Mouse (Mus musculus) neural tube, embryonic 13.5 days (tissue): ENCODE measurements at regions not wholly inside any gene's neighbourhood (a gene's known extent, or its start where the extent isn't known, plus 50 kb on each side); places are given as distances from the start of the nearest gene placed in this dataset.

ENCODE experiments used
- ATAC-seq: fragments of 200-750 bp; cut with Nextera tagmentation; 2 replicates; pipeline ENCODE4 v1.8.0; 2017; ENCODE audit warnings: low read depth, mild to moderate bottlenecking, moderate TSS enrichment, moderate library complexity
- H3K27ac ChIP-seq: fragments of 300-500 bp; sonication (generic); replicated peaks from 2 replicates; pipeline ENCODE4 v1.5.1; 2015; ENCODE audit warnings: moderate library complexity, mild to moderate bottlenecking, inconsistent platforms
- H3K27me3 ChIP-seq: fragments of 300-500 bp; sonication (generic); 2 replicates; pipeline ENCODE4 v1.6.1; 2015; ENCODE audit warnings: mild to moderate bottlenecking, inconsistent platforms
- H3K36me3 ChIP-seq: fragments of 300-500 bp; sonication (generic); 2 replicates; pipeline ENCODE4 v1.6.1; 2015; ENCODE audit warnings: mild to moderate bottlenecking, inconsistent platforms
- H3K4me1 ChIP-seq: fragments of 300-500 bp; sonication (generic); replicated peaks from 2 replicates; pipeline ENCODE4 v1.6.1; 2015; ENCODE audit warnings: inconsistent platforms
- H3K4me2 ChIP-seq: fragments of 300-500 bp; sonication (generic); 2 replicates; pipeline ENCODE4 v1.6.1; 2015; ENCODE audit warnings: inconsistent platforms, mild to moderate bottlenecking, moderate library complexity
- H3K4me3 ChIP-seq: fragments of 300-500 bp; sonication (generic); 2 replicates; pipeline ENCODE4 v1.5.1; 2015; ENCODE audit warnings: mild to moderate bottlenecking, inconsistent platforms
- H3K9ac ChIP-seq: fragments of 300-500 bp; sonication (generic); 2 replicates; pipeline ENCODE4 v1.6.1; 2015; ENCODE audit warnings: moderate library complexity, mild to moderate bottlenecking, inconsistent platforms
- H3K9me3 ChIP-seq: fragments of 300-500 bp; sonication (generic); 2 replicates; pipeline ENCODE4 v1.6.1; 2016; ENCODE audit warnings: inconsistent platforms
- WGBS: fragments of 180-500 bp; shearing (Covaris S2); methylation state at CpG from one replicate; pipeline ENCODE4 v1.1.7; 2015; 5-methylcytosine and 5-hydroxymethylcytosine counted together

DNA sequence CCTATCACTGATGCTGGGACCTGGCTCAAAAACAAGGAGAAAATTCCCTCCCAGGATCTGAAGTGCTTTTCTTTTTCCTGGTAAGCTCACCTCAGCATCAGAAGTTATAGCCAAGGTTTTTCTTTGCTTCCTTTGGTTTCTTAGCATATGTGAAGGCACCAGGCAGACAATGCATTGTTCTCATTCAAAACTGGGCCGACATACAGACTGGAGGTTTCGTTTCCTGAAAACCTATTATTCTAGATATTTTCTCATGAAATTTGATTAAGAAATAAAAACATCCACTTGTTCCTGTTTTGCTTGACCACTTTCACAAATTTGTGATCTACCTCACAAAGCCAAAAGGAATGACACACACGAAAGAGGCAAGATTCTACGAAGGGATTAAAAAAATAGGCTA is 308.7 kb downstream of the Inhba start:
- no peak for ATAC-seq
- no peak overlapping the region for H3K4me2 ChIP-seq
- no peaks in the 10 kb centered on the region for H3K9me3 ChIP-seq
- H3K9ac ChIP-seq = no peak overlapping the region
- WGBS = 93% methylated on average over 4 of the region's 4 CpGs
- H3K4me1 ChIP-seq = no peaks in the 10 kb centered on the region
- H3K27me3 ChIP-seq = no peaks in the 10 kb centered on the region
- no peak overlapping the region for H3K27ac ChIP-seq
- H3K4me3 ChIP-seq = no peak overlapping the region
- no peaks in the 10 kb centered on the region for H3K36me3 ChIP-seq

GRCm38 (mm10) chr13:16325661-16326060 is 314.0 kb downstream of the Inhba start:
- Histone ChIP-seq H3K27me3 (no peaks in the 10 kb centered on the region), H3K36me3 (no peaks in the 10 kb centered on the region), H3K9me3 (no peaks in the 10 kb centered on the region), H3K27ac (no peak overlapping the region), H3K4me2 (no peak overlapping the region), H3K4me3 (no peak overlapping the region), H3K9ac (no peak overlapping the region), H3K4me1 (no peaks in the 10 kb centered on the region)
- no peak for ATAC-seq
- WGBS = 91% methylated on average over 2 of the region's 2 CpGs

GRCm38 (mm10) chr13:16341727-16342126 is 330.1 kb downstream of the Inhba start:
- no peak for ATAC-seq
- WGBS = 86% methylated on average over 1 of the region's 1 CpGs
- H3K4me1 ChIP-seq = no peaks in the 10 kb centered on the region

GRCm38 (mm10) chr13:16342171-16342570 is 330.5 kb downstream of the Inhba start:
- no peak overlapping the region for H3K9ac ChIP-seq
- H3K9me3 ChIP-seq = no peaks in the 10 kb centered on the region
- no peak overlapping the region for H3K4me3 ChIP-seq
- WGBS = 89% methylated on average over 4 of the region's 4 CpGs
- no peak overlapping the region for H3K27ac ChIP-seq
- no peaks in the 10 kb centered on the region for H3K36me3 ChIP-seq
- ATAC-seq = no peak
- no peak overlapping the region for H3K4me2 ChIP-seq
- H3K4me1 ChIP-seq = no peaks in the 10 kb centered on the region
- H3K27me3 ChIP-seq = no peaks in the 10 kb centered on the region

More at GRCm38 (mm10) chr13:16341727-16342126, 330.1 kb downstream of the Inhba start:
- no peaks in the 10 kb centered on the region for H3K9me3 ChIP-seq
- no peaks in the 10 kb centered on the region for H3K27me3 ChIP-seq
- no peak overlapping the region for H3K4me3 ChIP-seq
- H3K4me2 ChIP-seq = no peak overlapping the region
- no peaks in the 10 kb centered on the region for H3K36me3 ChIP-seq
- no peak overlapping the region for H3K9ac ChIP-seq
- no peak overlapping the region for H3K27ac ChIP-seq

DNA sequence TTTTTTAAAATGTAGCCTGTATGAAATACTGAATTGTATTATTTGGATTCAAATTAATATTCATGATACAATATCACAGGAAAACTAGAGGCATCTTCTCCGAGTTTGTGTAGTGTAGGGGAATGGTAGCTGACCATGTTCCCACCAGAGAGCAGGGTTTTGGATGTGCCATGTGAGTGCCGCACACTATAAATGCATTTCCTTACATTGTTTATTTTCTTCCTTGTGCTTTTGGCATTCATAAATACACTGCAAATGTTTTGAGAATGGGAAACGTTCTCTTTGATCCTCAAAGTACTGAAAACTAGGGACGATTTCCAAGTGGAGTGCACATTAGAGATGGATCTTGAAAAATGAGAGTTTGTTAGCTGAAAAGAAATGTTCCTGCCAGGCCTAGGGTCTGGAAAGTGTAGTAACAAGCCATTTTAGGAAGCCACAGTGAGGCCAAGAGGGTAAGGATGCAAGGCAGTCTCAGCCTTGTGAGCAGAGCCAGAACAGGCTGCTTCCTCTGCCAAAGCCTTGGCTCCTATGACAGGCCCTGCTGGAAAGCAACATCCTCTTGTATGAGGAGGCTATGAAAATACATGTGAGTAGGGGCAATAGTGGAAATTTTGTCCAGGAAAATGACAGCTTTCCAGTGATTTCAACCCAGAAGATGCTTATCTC is 331.8 kb downstream of the Inhba start:
- H3K27ac ChIP-seq = no peak overlapping the region
- H3K4me3 ChIP-seq = no peak overlapping the region
- H3K36me3 ChIP-seq = no peaks in the 10 kb centered on the region
- no peak for ATAC-seq
- no peak overlapping the region for H3K9ac ChIP-seq
- H3K4me1 ChIP-seq = no peaks in the 10 kb centered on the region
- H3K4me2 ChIP-seq = no peak overlapping the region
- 83% methylated on average over 4 of the region's 4 CpGs for WGBS
- no peaks in the 10 kb centered on the region for H3K9me3 ChIP-seq
- no peaks in the 10 kb centered on the region for H3K27me3 ChIP-seq

- WGBS = 32% methylated on average over 1 of the region's 1 CpGs
- no peaks in the 10 kb centered on the region for H3K9me3 ChIP-seq
- H3K27ac ChIP-seq = no peak overlapping the region
- H3K4me2 ChIP-seq = no peak overlapping the region
- no peak overlapping the region for H3K4me3 ChIP-seq
- H3K36me3 ChIP-seq = no peaks in the 10 kb centered on the region
- no peaks in the 10 kb centered on the region for H3K4me1 ChIP-seq
- no peak overlapping the region for H3K9ac ChIP-seq
- ATAC-seq = no peak
- H3K27me3 ChIP-seq = no peaks in the 10 kb centered on the region
Measured at GRCm38 (mm10) chr13:16349353-16349752, 337.7 kb downstream of the Inhba start.

GRCm38 (mm10) chr13:16350061-16350460 is 338.4 kb downstream of the Inhba start:
- Histone ChIP-seq H3K9ac (no peak overlapping the region), H3K36me3 (no peaks in the 10 kb centered on the region), H3K27me3 (no peaks in the 10 kb centered on the region), H3K4me1 (no peaks in the 10 kb centered on the region), H3K9me3 (no peaks in the 10 kb centered on the region), H3K4me3 (no peak overlapping the region), H3K27ac (no peak overlapping the region), H3K4me2 (no peak overlapping the region)
- no peak for ATAC-seq
- WGBS = 96% methylated on average over 3 of the region's 3 CpGs

DNA sequence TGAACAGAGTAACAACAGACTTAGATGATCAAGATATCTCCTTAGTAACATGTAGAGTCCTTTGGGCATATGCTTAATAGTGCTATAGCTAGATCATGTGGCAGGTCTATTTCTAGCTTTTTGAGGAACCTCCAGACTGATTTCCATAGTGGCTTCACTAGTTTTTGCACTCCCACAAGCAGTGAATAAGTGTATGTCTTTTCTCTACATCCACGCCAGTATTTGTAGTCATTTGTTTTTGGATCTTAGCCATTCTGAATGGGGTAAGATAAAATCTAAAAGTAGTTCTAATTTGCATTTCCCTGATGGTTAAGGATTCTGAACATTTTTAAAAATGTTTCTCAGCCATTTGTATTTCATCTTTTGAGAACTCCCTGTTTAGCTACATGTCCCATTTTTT is 343.7 kb downstream of the Inhba start:
- Histone ChIP-seq H3K4me1 (no peaks in the 10 kb centered on the region), H3K27me3 (no peaks in the 10 kb centered on the region), H3K4me2 (no peak overlapping the region), H3K9ac (no peak overlapping the region), H3K27ac (no peak overlapping the region), H3K36me3 (no peaks in the 10 kb centered on the region), H3K9me3 (no peaks in the 10 kb centered on the region), H3K4me3 (no peak overlapping the region)
- ATAC-seq = no peak
- WGBS = 91% methylated on average over 1 of the region's 1 CpGs

GRCm38 (mm10) chr13:16379492-16379891 is 367.8 kb downstream of the Inhba start:
- H3K4me3 ChIP-seq = no peak overlapping the region
- H3K9ac ChIP-seq = no peak overlapping the region
- no peaks in the 10 kb centered on the region for H3K4me1 ChIP-seq
- ATAC-seq = no peak
- no peaks in the 10 kb centered on the region for H3K9me3 ChIP-seq
- H3K36me3 ChIP-seq = no peaks in the 10 kb centered on the region
- WGBS = 89% methylated on average over 5 of the region's 5 CpGs
- H3K27ac ChIP-seq = no peak overlapping the region
- H3K27me3 ChIP-seq = no peaks in the 10 kb centered on the region
- H3K4me2 ChIP-seq = no peak overlapping the region

- no peaks in the 10 kb centered on the region for H3K9me3 ChIP-seq
- 92% methylated on average over 2 of the region's 2 CpGs for WGBS
- H3K27ac ChIP-seq = no peak overlapping the region
- H3K9ac ChIP-seq = no peak overlapping the region
- ATAC-seq = no peak
- H3K4me1 ChIP-seq = no peaks in the 10 kb centered on the region
- no peak overlapping the region for H3K4me2 ChIP-seq
- H3K36me3 ChIP-seq = no peaks in the 10 kb centered on the region
- H3K4me3 ChIP-seq = no peak overlapping the region
- H3K27me3 ChIP-seq = no peaks in the 10 kb centered on the region
Measured at GRCm38 (mm10) chr13:16379949-16380348, 368.3 kb downstream of the Inhba start.

- Histone ChIP-seq H3K9ac (no peak overlapping the region), H3K4me2 (no peak overlapping the region), H3K36me3 (no peaks in the 10 kb centered on the region), H3K4me3 (no peak overlapping the region), H3K4me1 (no peaks in the 10 kb centered on the region), H3K27me3 (no peaks in the 10 kb centered on the region), H3K9me3 (no peaks in the 10 kb centered on the region), H3K27ac (no peak overlapping the region)
- WGBS = 87% methylated on average over 5 of the region's 5 CpGs
- ATAC-seq = no peak
Measured at GRCm38 (mm10) chr13:16382936-16383511, 371.4 kb downstream of the Inhba start.

DNA sequence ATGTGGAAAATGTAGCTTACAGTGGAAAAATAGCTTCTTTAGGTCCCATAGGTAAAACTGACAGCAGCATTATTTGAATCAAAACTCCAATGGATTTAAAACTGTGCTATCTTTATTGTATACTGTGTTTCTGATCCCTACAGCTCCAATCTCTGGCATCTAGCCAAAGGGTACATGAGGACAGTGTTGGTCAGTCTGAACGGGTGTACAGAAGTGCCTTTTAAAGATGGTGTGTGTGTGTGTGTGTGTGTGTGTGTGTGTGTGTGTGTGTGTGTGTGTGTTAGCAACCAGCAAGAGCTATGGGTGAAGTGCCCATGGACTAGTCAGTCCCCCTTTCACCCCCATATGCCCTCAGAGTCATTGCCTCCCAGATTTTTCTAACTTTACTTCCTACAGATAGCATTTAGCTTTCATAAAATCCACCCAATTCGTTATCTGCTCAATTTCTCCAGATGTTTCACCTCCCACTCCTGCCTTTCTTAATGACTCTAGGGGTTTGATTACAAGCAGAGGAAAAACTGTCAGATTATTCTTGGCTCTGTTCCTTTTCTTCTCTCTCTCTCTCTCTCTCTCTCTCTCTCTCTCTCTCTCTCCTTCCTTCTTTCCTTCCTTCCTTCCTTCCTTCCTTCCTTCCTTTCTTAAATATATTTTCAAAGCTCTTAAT is 404.8 kb downstream of the Inhba start:
- no peaks in the 10 kb centered on the region for H3K9me3 ChIP-seq
- no peak overlapping the region for H3K27ac ChIP-seq
- H3K4me3 ChIP-seq = no peak overlapping the region
- H3K4me2 ChIP-seq = no peak overlapping the region
- H3K27me3 ChIP-seq = no peaks in the 10 kb centered on the region
- H3K9ac ChIP-seq = no peak overlapping the region
- ATAC-seq = no peak
- 54% methylated on average over 2 of the region's 2 CpGs for WGBS
- no peaks in the 10 kb centered on the region for H3K36me3 ChIP-seq
- H3K4me1 ChIP-seq = no peaks in the 10 kb centered on the region
